Mouse (Mus musculus) kidney, embryonic 14.5 days (tissue): Measurements from ENCODE around the gene Msi2. TPM values are rescaled to one million over a fixed set of nuclear protein-coding genes. Genes with fewer than 3 reads are reported as not detected.

Source experiments
- ATAC-seq: fragments of 200-750 bp; cut with Nextera tagmentation; 2 replicates; pipeline ENCODE4 v1.8.0; 2017; ENCODE audit warnings: moderate number of reproducible peaks, mild to moderate bottlenecking, moderate TSS enrichment, moderate library complexity; ENCODE audit not compliant: low FRiP score, low TSS enrichment
- H3K27ac ChIP-seq: fragments of 300-500 bp; sonication (generic); 2 replicates; pipeline ENCODE4 v1.5.1; 2014; ENCODE audit warnings: low read depth, mild to moderate bottlenecking, low read length, moderate library complexity, mixed read lengths
- H3K27me3 ChIP-seq: fragments of 300-500 bp; sonication (generic); 2 replicates; pipeline ENCODE4 v1.6.1; 2014; ENCODE audit warnings: mild to moderate bottlenecking, low read length; ENCODE audit not compliant: control insufficient read depth, insufficient read depth
- H3K36me3 ChIP-seq: fragments of 300-500 bp; sonication (generic); 2 replicates; pipeline ENCODE4 v1.6.1; 2014; ENCODE audit warnings: low read length, mixed read lengths; ENCODE audit not compliant: control insufficient read depth, insufficient read depth
- H3K4me1 ChIP-seq: fragments of 300-500 bp; sonication (generic); 2 replicates; pipeline ENCODE4 v1.6.1; 2014; ENCODE audit warnings: low read length, mixed read lengths; ENCODE audit not compliant: control insufficient read depth, insufficient read depth
- H3K4me2 ChIP-seq: fragments of 300-500 bp; sonication (generic); replicated peaks from 2 replicates; pipeline ENCODE4 v1.6.1; 2014; ENCODE audit warnings: low read depth, mild to moderate bottlenecking, low read length
- H3K4me3 ChIP-seq: fragments of 300-500 bp; sonication (generic); 2 replicates; pipeline ENCODE4 v1.5.1; 2014; ENCODE audit warnings: mild to moderate bottlenecking, low read length
- H3K9ac ChIP-seq: fragments of 300-500 bp; sonication (generic); 2 replicates; pipeline ENCODE4 v1.6.1; 2014; ENCODE audit warnings: low read depth, mild to moderate bottlenecking, low read length, moderate library complexity
- H3K9me3 ChIP-seq: fragments of 300-500 bp; sonication (generic); 2 replicates; pipeline ENCODE4 v1.6.1; 2016; ENCODE audit warnings: low read length; ENCODE audit not compliant: control insufficient read depth
- WGBS: fragments of 180-500 bp; shearing (Covaris S2); extraction: QIAGEN DNeasy Blood & Tissue Kit; methylation state at CpG from one replicate; pipeline ENCODE4 v1.1.7; 2014; 5-methylcytosine and 5-hydroxymethylcytosine counted together
- polyA plus RNA-seq: library from polyadenylated mRNA; unstranded; fragments of >200 nt; fragmentation: Nextera tagmentation; extraction: Ambion mirVana; gene quantifications from 2 replicates; pipeline ENCODE4 v1.2.1, GENCODE M21; 2014

Gene Msi2
- polyA plus RNA-seq, 1 experiment from 2014 or later = 30.8 TPM

- Histone ChIP-seq H3K4me2 (no peak overlapping the region), H3K9me3 (no peaks in the 10 kb centered on the region), H3K4me3 (no peak overlapping the region), H3K27me3 (no peaks in the 10 kb centered on the region), H3K27ac (no peak overlapping the region), H3K9ac (no peak overlapping the region), H3K36me3 (peaks cover 17% of the 10 kb centered on the region), H3K4me1 (no peaks in the 10 kb centered on the region)
- WGBS = 87% methylated on average over 3 of the region's 3 CpGs
- no peak for ATAC-seq
These were observed 366.4 kb downstream of the Msi2 start for GRCm38 (mm10) chr11:88351722-88352473.

GRCm38 (mm10) chr11:88348690-88349089 is 369.6 kb downstream of the Msi2 start:
- no peak for ATAC-seq
- Histone ChIP-seq H3K27me3 (no peaks in the 10 kb centered on the region), H3K36me3 (peaks cover 20% of the 10 kb centered on the region), H3K4me2 (no peak overlapping the region), H3K9ac (no peak overlapping the region), H3K4me3 (no peak overlapping the region), H3K9me3 (no peaks in the 10 kb centered on the region), H3K27ac (no peak overlapping the region), H3K4me1 (no peaks in the 10 kb centered on the region)
- WGBS = 84% methylated on average over 23 of the region's 23 CpGs

GRCm38 (mm10) chr11:88348056-88348455 is 370.3 kb downstream of the Msi2 start:
- WGBS = 88% methylated on average over 3 of the region's 3 CpGs
- Histone ChIP-seq H3K9me3 (no peaks in the 10 kb centered on the region), H3K4me1 (no peaks in the 10 kb centered on the region), H3K4me2 (no peak overlapping the region), H3K36me3 (peaks cover 20% of the 10 kb centered on the region), H3K27me3 (no peaks in the 10 kb centered on the region), H3K27ac (no peak overlapping the region), H3K9ac (no peak overlapping the region), H3K4me3 (no peak overlapping the region)
- no peak for ATAC-seq

- peaks cover 20% of the 10 kb centered on the region for H3K36me3 ChIP-seq
- no peaks in the 10 kb centered on the region for H3K27me3 ChIP-seq
- no peak overlapping the region for H3K4me2 ChIP-seq
- no peaks in the 10 kb centered on the region for H3K9me3 ChIP-seq
- no peak overlapping the region for H3K27ac ChIP-seq
- no peak overlapping the region for H3K4me3 ChIP-seq
- 84% methylated on average over 5 of the region's 5 CpGs for WGBS
- no peak for ATAC-seq
- no peaks in the 10 kb centered on the region for H3K4me1 ChIP-seq
- no peak overlapping the region for H3K9ac ChIP-seq
These were observed 372.2 kb downstream of the Msi2 start for GRCm38 (mm10) chr11:88346066-88346465.

GRCm38 (mm10) chr11:88337926-88338325 is 380.4 kb downstream of the Msi2 start:
- 95% methylated on average over 3 of the region's 3 CpGs for whole genome bisulfite sequencing
- Histone ChIP-seq H3K4me3 (no peak overlapping the region), H3K36me3 (peaks cover 11% of the 10 kb centered on the region; the same call in 1 of the 2 replicates), H3K4me2 (no peak overlapping the region), H3K4me1 (no peaks in the 10 kb centered on the region), H3K9me3 (no peaks in the 10 kb centered on the region), H3K27me3 (no peaks in the 10 kb centered on the region), H3K9ac (no peak overlapping the region), H3K27ac (no peak overlapping the region)
- no peak for ATAC-seq

GRCm38 (mm10) chr11:88334893-88335292 is 383.4 kb downstream of the Msi2 start:
- no peaks in the 10 kb centered on the region for H3K9me3 ChIP-seq
- H3K9ac ChIP-seq = no peak overlapping the region
- peaks cover 11% of the 10 kb centered on the region; the same call in 1 of the 2 replicates for H3K36me3 ChIP-seq
- H3K4me1 ChIP-seq = peaks cover 13% of the 10 kb centered on the region
- no peaks in the 10 kb centered on the region for H3K27me3 ChIP-seq
- H3K27ac ChIP-seq = no peak overlapping the region
- 46% methylated on average over 5 of the region's 5 CpGs for WGBS
- no peak overlapping the region for H3K4me3 ChIP-seq
- no peak overlapping the region for H3K4me2 ChIP-seq
- no peak for ATAC-seq

- Histone ChIP-seq H3K4me3 (no peak overlapping the region), H3K4me1 (peaks cover 13% of the 10 kb centered on the region), H3K27me3 (no peaks in the 10 kb centered on the region), H3K36me3 (no peaks in the 10 kb centered on the region; the same call in 1 of the 2 replicates), H3K9ac (no peak overlapping the region), H3K9me3 (no peaks in the 10 kb centered on the region), H3K4me2 (no peak overlapping the region), H3K27ac (no peak overlapping the region)
- 63% methylated on average over 8 of the region's 8 CpGs for WGBS
- no peak for ATAC-seq
These were observed 385.9 kb downstream of the Msi2 start for GRCm38 (mm10) chr11:88332309-88332934.

- 93% methylated on average over 8 of the region's 8 CpGs for WGBS
- Histone ChIP-seq H3K4me1 (peaks cover 13% of the 10 kb centered on the region), H3K27ac (no peak overlapping the region), H3K9me3 (no peaks in the 10 kb centered on the region), H3K27me3 (no peaks in the 10 kb centered on the region), H3K4me3 (no peak overlapping the region), H3K36me3 (no peaks in the 10 kb centered on the region), H3K4me2 (no peak overlapping the region), H3K9ac (no peak overlapping the region)
- no peak for ATAC-seq
These were observed 386.6 kb downstream of the Msi2 start for GRCm38 (mm10) chr11:88331722-88332121.

GRCm38 (mm10) chr11:88330799-88331198 is 387.5 kb downstream of the Msi2 start:
- H3K9me3 ChIP-seq = no peaks in the 10 kb centered on the region
- no peak overlapping the region for H3K4me3 ChIP-seq
- H3K27ac ChIP-seq = no peak overlapping the region
- H3K27me3 ChIP-seq = no peaks in the 10 kb centered on the region
- ATAC-seq = no peak
- H3K9ac ChIP-seq = no peak overlapping the region
- H3K4me2 ChIP-seq = no peak overlapping the region
- peaks cover 13% of the 10 kb centered on the region for H3K4me1 ChIP-seq
- WGBS = 52% methylated on average over 11 of the region's 11 CpGs
- no peaks in the 10 kb centered on the region for H3K36me3 ChIP-seq
